Comparison of ENCODE assay signal across 23 mouse cellular contexts in the genomic region with DNA sequence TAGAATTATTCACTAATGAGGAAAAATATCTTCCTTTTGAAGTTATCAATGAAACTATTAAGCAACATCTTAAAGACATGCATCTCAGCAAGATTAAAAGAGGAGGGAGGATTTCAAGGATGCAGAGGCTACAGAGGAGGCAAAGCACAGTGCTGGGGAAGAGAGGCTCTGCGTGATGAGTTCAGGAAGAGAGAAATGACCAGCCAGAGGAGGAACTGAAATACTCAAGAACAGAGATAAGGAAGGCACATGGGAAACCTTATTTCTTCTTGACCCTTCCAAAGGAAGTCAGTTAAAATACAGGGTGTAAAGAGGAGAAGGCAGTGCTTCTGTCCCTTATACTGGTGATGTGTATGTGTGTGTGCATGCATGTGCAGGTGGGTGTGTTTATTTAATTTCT.
"Had no signal": no experiment of that assay in that cellular context is flagged by ENCODE, and none has a peak within 500 bp of the region (broad histone marks: within the 10 kb centered on the region; RNA-seq: fewer than 3 reads in every experiment).

No protein-coding gene starts in this region.

- DNase-seq: cerebellum, adult 18-20 months; cerebellum, adult 2 months; cerebellum, adult 8-10 months; cerebellum, adult 9-10 months; cerebellum, adult 9-11 months; cerebellum, postnatal 10 days; cerebellum, postnatal 14 days; cerebellum, postnatal 25 days; cerebellum, postnatal 36 days; embryo, embryonic 11 days; forebrain, postnatal 0 days; gastrocnemius, adult 2 months; gastrocnemius, postnatal 10 days; gastrocnemius, postnatal 14 days; gastrocnemius, postnatal 25 days; gastrocnemius, postnatal 36 days; heart, adult 11 months; heart, adult 18-20 months; heart, adult 2 months had no signal

- ATAC-seq: forebrain, embryonic 13.5 days; forebrain, embryonic 14.5 days; forebrain, embryonic 15.5 days; forebrain, embryonic 16.5 days; forebrain, postnatal 0 days had no signal
